Mouse (Mus musculus) myocyte (in vitro differentiated cells): ENCODE results near the gene Dock1. TPM values are rescaled to one million over a fixed set of nuclear protein-coding genes. Genes with fewer than 3 reads are reported as not detected.

Experiments
- H3K27me3 ChIP-seq: one replicate; pipeline ENCODE4 v1.6.1; 2011; ENCODE audit not compliant: control insufficient read depth, insufficient read depth, insufficient read length
- H3K36me3 ChIP-seq: one replicate; pipeline ENCODE4 v1.6.1; 2011; ENCODE audit not compliant: control insufficient read depth, insufficient read depth
- H3K4me2 ChIP-seq: one replicate; pipeline ENCODE4 v1.6.1; 2011; ENCODE audit warnings: low read depth, control low read depth
- H3K4me3 ChIP-seq: one replicate; pipeline ENCODE4 v1.5.1; 2011; ENCODE audit warnings: mild to moderate bottlenecking, control low read depth, moderate library complexity
- H3K79me2 ChIP-seq: one replicate; pipeline ENCODE4 v1.6.1; 2011; ENCODE audit not compliant: control insufficient read depth, insufficient read depth
- H3ac ChIP-seq: one replicate; pipeline ENCODE4 v1.6.1; 2011; ENCODE audit not compliant: control insufficient read depth, insufficient read length
- CEBPB ChIP-seq: IDR thresholded peaks from 2 replicates; pipeline ENCODE4 v1.6.1; 2011; ENCODE audit warnings: mild to moderate bottlenecking, moderate library complexity; ENCODE audit not compliant: poor library complexity, insufficient read depth, severe bottlenecking
- E2F4 ChIP-seq: IDR thresholded peaks from one replicate; pipeline ENCODE4 v1.6.1; 2011; ENCODE audit warnings: mild to moderate bottlenecking, control low read depth, moderate library complexity; ENCODE audit not compliant: insufficient read depth
- MAX ChIP-seq: IDR thresholded peaks from one replicate; pipeline ENCODE4 v1.6.1; 2011; ENCODE audit warnings: low read depth, mild to moderate bottlenecking, control low read depth
- MYOD1 ChIP-seq, 3 experiments: IDR thresholded peaks; one replicate each; pipeline ENCODE4 v1.6.1; 2011; ENCODE audit warnings: control low read depth in 2 of 3, low read depth in 2 of 3, mild to moderate bottlenecking in 2 of 3, moderate library complexity in 1 of 3; ENCODE audit not compliant: insufficient read length in 2 of 3, control insufficient read depth in 1 of 3
- MYOG ChIP-seq, 3 experiments: IDR thresholded peaks; one replicate each; pipeline ENCODE4 v1.6.1; 2011; ENCODE audit warnings: control low read depth in 2 of 3, low read depth in 2 of 3, mild to moderate bottlenecking in 2 of 3; ENCODE audit not compliant: insufficient read length in 2 of 3, control insufficient read depth in 1 of 3, insufficient read depth in 1 of 3
- POLR2A ChIP-seq: IDR thresholded peaks from one replicate; pipeline ENCODE4 v1.6.1; 2011; ENCODE audit warnings: low read depth, mild to moderate bottlenecking, control low read depth, moderate library complexity; ENCODE audit not compliant: insufficient read length
- POLR2AphosphoS2 ChIP-seq: IDR thresholded peaks from one replicate; pipeline ENCODE4 v1.6.1; 2011; ENCODE audit warnings: low read depth, control low read depth; ENCODE audit not compliant: insufficient read length
- REST ChIP-seq: IDR thresholded peaks from one replicate; pipeline ENCODE4 v1.6.1; 2011; ENCODE audit warnings: mild to moderate bottlenecking, control low read depth, moderate library complexity; ENCODE audit not compliant: insufficient read depth, insufficient read length
- SRF ChIP-seq: IDR thresholded peaks from one replicate; pipeline ENCODE4 v1.6.1; 2011; ENCODE audit warnings: low read depth; ENCODE audit not compliant: control insufficient read depth, insufficient read length
- TCF12 ChIP-seq: IDR thresholded peaks from one replicate; pipeline ENCODE4 v1.6.1; 2011; ENCODE audit warnings: mild to moderate bottlenecking, control low read depth; ENCODE audit not compliant: poor library complexity, insufficient read depth, severe bottlenecking
- TCF3 ChIP-seq: IDR thresholded peaks from one replicate; pipeline ENCODE4 v1.6.1; 2011; ENCODE audit warnings: low read depth, control low read depth; ENCODE audit not compliant: insufficient read length
- USF1 ChIP-seq: IDR thresholded peaks from one replicate; pipeline ENCODE4 v1.6.1; 2011; ENCODE audit warnings: low read depth, mild to moderate bottlenecking, control low read depth, moderate library complexity
- polyA plus RNA-seq: library from polyadenylated mRNA; unstranded; fragments of >200 nt; fragmentation: generic; extraction: Trizol; gene quantifications from one replicate; pipeline ENCODE4 v1.2.1, GENCODE M21; 2012; ENCODE audit warnings: missing spikeins

Dock1 gene
- polyA plus RNA-seq, 1 experiment, result 6.2 TPM

GRCm38 (mm10) chr7:134722361-134722760 lies 51.9 kb downstream of the Dock1 start:
- H3ac ChIP-seq, result no peak overlapping the region
- H3K79me2 ChIP-seq, result peaks cover 11% of the 10 kb centered on the region
- H3K4me2 ChIP-seq, result no peak overlapping the region
- no peak overlapping the region for H3K4me3 ChIP-seq
- TF ChIP-seq TCF3 (no peak), CEBPB (no peak), MAX (no peak), TCF12 (no peak), MYOG (IDR thresholded peaks at IDR 0.05; ENCODE audit: control insufficient read depth in 1 of 3, insufficient read depth in 1 of 3, insufficient read length in 2 of 3, low read depth in 2 of 3) (no peak), MYOD1 (IDR thresholded peaks at IDR 0.05; ENCODE audit: control insufficient read depth in 1 of 3, insufficient read length in 2 of 3, low read depth in 2 of 3) (no peak), SRF (no peak), USF1 (no peak), POLR2A (no peak), POLR2AphosphoS2 (no peak)
- no peaks in the 10 kb centered on the region for H3K36me3 ChIP-seq
- H3K27me3 ChIP-seq, result no peaks in the 10 kb centered on the region

GRCm38 (mm10) chr7:134722955-134723354 lies 52.5 kb downstream of the Dock1 start:
- Histone ChIP-seq H3ac (no peak overlapping the region), H3K27me3 (no peaks in the 10 kb centered on the region), H3K36me3 (no peaks in the 10 kb centered on the region), H3K79me2 (peaks cover 7% of the 10 kb centered on the region), H3K4me2 (no peak overlapping the region), H3K4me3 (no peak overlapping the region)
- TF ChIP-seq USF1 (no peak), POLR2AphosphoS2 (no peak), MYOD1 (IDR thresholded peaks at IDR 0.05; ENCODE audit: control insufficient read depth in 1 of 3, insufficient read length in 2 of 3, low read depth in 2 of 3) (no peak), CEBPB (no peak), SRF (no peak), TCF12 (no peak), REST (no peak)

GRCm38 (mm10) chr7:134723509-134723908 lies 53.1 kb downstream of the Dock1 start:
- TF ChIP-seq USF1 (no peak), TCF12 (no peak)
- H3K27me3 ChIP-seq, result no peaks in the 10 kb centered on the region
- H3K4me3 ChIP-seq, result no peak overlapping the region
- H3K36me3 ChIP-seq, result no peaks in the 10 kb centered on the region
- no peak overlapping the region for H3ac ChIP-seq
- no peak overlapping the region for H3K4me2 ChIP-seq
- H3K79me2 ChIP-seq, result peaks cover 3% of the 10 kb centered on the region

GRCm38 (mm10) chr7:134724841-134725240 lies 54.4 kb downstream of the Dock1 start:
- Histone ChIP-seq H3ac (no peak overlapping the region), H3K79me2 (no peaks in the 10 kb centered on the region), H3K36me3 (no peaks in the 10 kb centered on the region), H3K4me2 (no peak overlapping the region), H3K4me3 (no peak overlapping the region), H3K27me3 (no peaks in the 10 kb centered on the region)
- TF ChIP-seq MYOD1 (IDR thresholded peaks at IDR 0.05; ENCODE audit: control insufficient read depth in 1 of 3, insufficient read length in 2 of 3, low read depth in 2 of 3), result no peak
- TF ChIP-seq USF1, result no peak
- no peak for TF ChIP-seq MYOG (IDR thresholded peaks at IDR 0.05; ENCODE audit: control insufficient read depth in 1 of 3, insufficient read depth in 1 of 3, insufficient read length in 2 of 3, low read depth in 2 of 3)
- no peak for TF ChIP-seq E2F4
- no peak for TF ChIP-seq TCF12
- TF ChIP-seq MAX, result no peak

- H3K4me2 ChIP-seq, result no peak overlapping the region
- H3K36me3 ChIP-seq, result no peaks in the 10 kb centered on the region
- H3K4me3 ChIP-seq, result no peak overlapping the region
- H3ac ChIP-seq, result no peak overlapping the region
- no peak for TF ChIP-seq TCF12
- no peak for TF ChIP-seq MYOG (IDR thresholded peaks at IDR 0.05; ENCODE audit: control insufficient read depth in 1 of 3, insufficient read depth in 1 of 3, insufficient read length in 2 of 3, low read depth in 2 of 3)
- TF ChIP-seq POLR2AphosphoS2, result no peak
- no peak for TF ChIP-seq E2F4
- no peaks in the 10 kb centered on the region for H3K79me2 ChIP-seq
- H3K27me3 ChIP-seq, result no peaks in the 10 kb centered on the region
Measured at GRCm38 (mm10) chr7:134725551-134726529, 55.4 kb downstream of the Dock1 start.
